Mouse (Mus musculus): ENCODE data around the gene Nup188.

GRCm38 (mm10) chr2:30392114-30392576 is 105.9 kb downstream of the Nup188 start, which contains the start of gene Dolpp1:
- TF ChIP-seq POLR2A (IDR thresholded peaks at IDR 0.05; ENCODE audit: low read depth, low read length) (peak; percentile 65; the same call in 1 of the 2 replicates), CTCF (IDR thresholded peaks at IDR 0.05; ENCODE audit: borderline replicate concordance, insufficient read depth, low read length) (no peak)

Measured in embryonic fibroblast, embryonic 13.5 days (primary cell).